ENCODE assay signal across 27 mouse cellular contexts in the genomic region with DNA sequence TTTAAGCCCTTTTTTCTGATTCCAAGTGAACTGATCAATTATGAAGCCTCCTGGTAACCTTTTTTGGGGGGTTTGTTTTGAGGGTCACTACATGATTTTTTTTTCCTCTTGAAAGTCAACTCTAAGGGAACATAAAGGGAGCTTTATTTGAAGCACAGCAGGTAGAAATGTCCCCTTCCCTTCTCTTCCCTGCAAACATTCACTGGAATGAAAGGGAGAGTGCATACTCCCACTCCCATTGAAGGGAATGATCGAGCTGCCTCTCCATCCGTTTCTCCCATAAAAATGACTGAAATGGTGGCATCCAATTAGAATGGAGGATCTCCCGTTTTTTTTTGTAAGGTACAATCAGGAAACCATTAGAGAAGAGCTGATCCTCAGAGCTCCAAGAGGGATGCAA.
DNase-seq lines count a peak whose midpoint lies in the region; ATAC-seq and TF ChIP-seq lines count a peak whose summit lies in the region.
"Had no signal": no experiment of that assay in that cellular context is flagged by ENCODE, and none has a peak within 500 bp of the region (broad histone marks: within the 10 kb centered on the region; RNA-seq: fewer than 3 reads in every experiment).

No protein-coding gene starts in this region.

- H3K9me3 ChIP-seq in forebrain, embryonic 14.5 days (replicated peaks; ENCODE audit: control insufficient read depth, low read length) = no peaks in the 10 kb centered on the region
- no peaks in the 10 kb centered on the region for H3K9me3 ChIP-seq in forebrain, embryonic 16.5 days (ENCODE audit: control insufficient read depth, low read length)
- no peaks in the 10 kb centered on the region for H3K9me3 ChIP-seq in midbrain, embryonic 13.5 days
- no peaks in the 10 kb centered on the region for H3K9me3 ChIP-seq in midbrain, postnatal 0 days (ENCODE audit: low read length)
- no peaks in the 10 kb centered on the region for H3K9me3 ChIP-seq in hindbrain, embryonic 13.5 days
- H3K9me3 ChIP-seq in neural tube, embryonic 13.5 days = no peaks in the 10 kb centered on the region
- H3K9me3 ChIP-seq: embryonic facial prominence, embryonic 12.5 days; heart, embryonic 15.5 days; liver, embryonic 15.5 days; lung, embryonic 15.5 days; megakaryocyte, embryonic 14.5 days had no signal

- DNase-seq in forebrain, embryonic 14.5 days (ENCODE audit: low spot score) = no peak
- DNase-seq in midbrain, postnatal 0 days (ENCODE audit: low spot score) = no peak
- no peak for DNase-seq in gastrocnemius, postnatal 4 days (ENCODE audit: low spot score in 2 of 2)
- DNase-seq: adrenal gland, adult 2 months; B cell, adult 2 months; cerebellum, adult 11-12 months; cerebellum, postnatal 10 days; gastrocnemius, adult 2 months; heart, postnatal 36 days; kidney, adult 2 months; layer of hippocampus, adult 9-11 months; liver; lung, postnatal 36 days; thymus, postnatal 14 days had no signal

- H3K27me3 ChIP-seq in forebrain, embryonic 14.5 days (replicated peaks; ENCODE audit: control insufficient read depth, insufficient read depth, low read length) = no peaks in the 10 kb centered on the region
- H3K27me3 ChIP-seq in forebrain, embryonic 16.5 days (replicated peaks; ENCODE audit: control insufficient read depth, insufficient read depth, low read length) = no peaks in the 10 kb centered on the region
- H3K27me3 ChIP-seq in midbrain, embryonic 13.5 days = no peaks in the 10 kb centered on the region
- no peaks in the 10 kb centered on the region for H3K27me3 ChIP-seq in midbrain, postnatal 0 days (ENCODE audit: insufficient read depth, low read length)
- H3K27me3 ChIP-seq in hindbrain, embryonic 13.5 days = 0 out of 2 replicates have a peak, but pooled peaks cover 4% of the 10 kb centered on the region
- H3K27me3 ChIP-seq in neural tube, embryonic 13.5 days = no peaks in the 10 kb centered on the region
- H3K27me3 ChIP-seq: CH12.LX; embryonic facial prominence, embryonic 12.5 days; heart, embryonic 15.5 days; liver, embryonic 15.5 days; lung, embryonic 15.5 days; megakaryocyte, embryonic 14.5 days had no signal

- peak overlapping the region; percentile 48; the same call in 1 of the 2 replicates for H3K27ac ChIP-seq in forebrain, embryonic 14.5 days (ENCODE audit: low read depth, low read length)
- no peak overlapping the region for H3K27ac ChIP-seq in forebrain, embryonic 16.5 days (ENCODE audit: low read length)
- H3K27ac ChIP-seq in midbrain, embryonic 13.5 days = 0 out of 2 replicates have a peak overlapping the region, but pooled peaks have one; percentile 66
- no peak overlapping the region for H3K27ac ChIP-seq in midbrain, postnatal 0 days (ENCODE audit: low read depth, low read length)
- H3K27ac ChIP-seq in hindbrain, embryonic 13.5 days = peak overlapping the region; percentile 71
- H3K27ac ChIP-seq in neural tube, embryonic 13.5 days (replicated peaks) = peak overlapping the region; percentile 59; the same call in 1 of the 2 replicates
- H3K27ac ChIP-seq: embryonic facial prominence, embryonic 12.5 days; gastrocnemius, adult 2 months; heart, embryonic 15.5 days; kidney, postnatal 0 days; liver, embryonic 15.5 days; lung, embryonic 15.5 days had no signal

- TF ChIP-seq CTCF in midbrain, postnatal 0 days (IDR thresholded peaks at IDR 0.05) = no peak

- no peak overlapping the region for H3K9ac ChIP-seq in forebrain, embryonic 14.5 days (ENCODE audit: low read length)
- H3K9ac ChIP-seq in forebrain, embryonic 16.5 days (replicated peaks; ENCODE audit: low read depth, low read length) = no peak overlapping the region
- H3K9ac ChIP-seq in midbrain, embryonic 13.5 days (replicated peaks) = no peak overlapping the region
- no peak overlapping the region for H3K9ac ChIP-seq in midbrain, postnatal 0 days (replicated peaks; ENCODE audit: low read length, poor library complexity, severe bottlenecking)
- H3K9ac ChIP-seq in hindbrain, embryonic 13.5 days = no peak overlapping the region
- H3K9ac ChIP-seq in neural tube, embryonic 13.5 days = no peak overlapping the region
- H3K9ac ChIP-seq: embryonic facial prominence, embryonic 12.5 days; heart, embryonic 15.5 days; liver, embryonic 15.5 days; lung, embryonic 15.5 days had no signal

- H3K4me3 ChIP-seq in forebrain, embryonic 14.5 days (ENCODE audit: low read depth, low read length) = no peak overlapping the region
- no peak overlapping the region for H3K4me3 ChIP-seq in forebrain, embryonic 16.5 days (replicated peaks; ENCODE audit: low read length)
- no peak overlapping the region for H3K4me3 ChIP-seq in midbrain, embryonic 13.5 days (replicated peaks)
- H3K4me3 ChIP-seq in midbrain, postnatal 0 days (ENCODE audit: low read depth, low read length) = no peak overlapping the region
- no peak overlapping the region for H3K4me3 ChIP-seq in hindbrain, embryonic 13.5 days
- H3K4me3 ChIP-seq in neural tube, embryonic 13.5 days = no peak overlapping the region
- H3K4me3 ChIP-seq: embryonic facial prominence, embryonic 12.5 days; erythroblast, embryonic 14.5 days; gastrocnemius, adult 2 months; heart, embryonic 15.5 days; liver, embryonic 15.5 days; lung, embryonic 15.5 days; megakaryocyte, embryonic 14.5 days had no signal

- no peaks in the 10 kb centered on the region for H3K36me3 ChIP-seq in forebrain, embryonic 14.5 days (ENCODE audit: control insufficient read depth, insufficient read depth, low read length)
- no peaks in the 10 kb centered on the region for H3K36me3 ChIP-seq in forebrain, embryonic 16.5 days (ENCODE audit: control insufficient read depth, insufficient read depth)
- H3K36me3 ChIP-seq in midbrain, embryonic 13.5 days = no peaks in the 10 kb centered on the region
- H3K36me3 ChIP-seq in midbrain, postnatal 0 days (ENCODE audit: insufficient read depth, low read length) = no peaks in the 10 kb centered on the region
- H3K36me3 ChIP-seq in hindbrain, embryonic 13.5 days = no peaks in the 10 kb centered on the region
- no peaks in the 10 kb centered on the region for H3K36me3 ChIP-seq in neural tube, embryonic 13.5 days
- H3K36me3 ChIP-seq: embryonic facial prominence, embryonic 12.5 days; heart, embryonic 15.5 days; liver, embryonic 15.5 days; lung, embryonic 15.5 days had no signal

- no peak for ATAC-seq in forebrain, embryonic 14.5 days
- ATAC-seq in forebrain, embryonic 16.5 days = no peak
- no peak for ATAC-seq in midbrain, embryonic 13.5 days
- ATAC-seq in midbrain, postnatal 0 days (ENCODE audit: low FRiP score) = no peak
- ATAC-seq in hindbrain, embryonic 13.5 days (ENCODE audit: low FRiP score) = no peak
- ATAC-seq in neural tube, embryonic 13.5 days (ENCODE audit: low read depth) = peak; percentile 42; the same call in 1 of the 2 replicates
- ATAC-seq: inflammation-experienced regulatory T-cells, adult 6 months had no signal

- peaks cover 4% of the 10 kb centered on the region; the same call in 1 of the 2 replicates for H3K4me1 ChIP-seq in forebrain, embryonic 14.5 days (ENCODE audit: control insufficient read depth, insufficient read depth, low read length)
- peaks cover 6% of the 10 kb centered on the region for H3K4me1 ChIP-seq in forebrain, embryonic 16.5 days (replicated peaks; ENCODE audit: control insufficient read depth, insufficient read depth, low read length)
- peaks cover 14% of the 10 kb centered on the region for H3K4me1 ChIP-seq in midbrain, embryonic 13.5 days (replicated peaks)
- no peaks in the 10 kb centered on the region for H3K4me1 ChIP-seq in midbrain, postnatal 0 days (ENCODE audit: insufficient read depth, low read length)
- H3K4me1 ChIP-seq in hindbrain, embryonic 13.5 days (replicated peaks) = peaks cover 18% of the 10 kb centered on the region
- H3K4me1 ChIP-seq in neural tube, embryonic 13.5 days (replicated peaks) = peaks cover 11% of the 10 kb centered on the region
- H3K4me1 ChIP-seq: heart, embryonic 15.5 days; liver, embryonic 15.5 days; lung, embryonic 15.5 days; megakaryocyte, embryonic 14.5 days had no signal

- 6% methylated on average over 3 of the region's 3 CpGs for WGBS in forebrain, embryonic 14.5 days
- 2% methylated on average over 3 of the region's 3 CpGs for WGBS in forebrain, embryonic 16.5 days
- WGBS in midbrain, embryonic 13.5 days = 22% methylated on average over 3 of the region's 3 CpGs
- WGBS in midbrain, postnatal 0 days = 20% methylated on average over 3 of the region's 3 CpGs
- WGBS in hindbrain, embryonic 13.5 days = 10% methylated on average over 3 of the region's 3 CpGs
- WGBS in neural tube, embryonic 13.5 days = 18% methylated on average over 3 of the region's 3 CpGs

- no peak overlapping the region for H3K4me2 ChIP-seq in forebrain, embryonic 14.5 days (ENCODE audit: low read length)
- no peak overlapping the region for H3K4me2 ChIP-seq in forebrain, embryonic 16.5 days (ENCODE audit: low read length)
- H3K4me2 ChIP-seq in midbrain, embryonic 13.5 days (replicated peaks) = no peak overlapping the region
- H3K4me2 ChIP-seq in midbrain, postnatal 0 days (ENCODE audit: low read depth, low read length, poor library complexity, severe bottlenecking) = no peak overlapping the region
- H3K4me2 ChIP-seq in hindbrain, embryonic 13.5 days = no peak overlapping the region
- H3K4me2 ChIP-seq in neural tube, embryonic 13.5 days = no peak overlapping the region
- H3K4me2 ChIP-seq: embryonic facial prominence, embryonic 12.5 days; heart, embryonic 15.5 days; liver, embryonic 15.5 days; lung, embryonic 15.5 days had no signal

Comparison
In these comparisons a context has a peak if more than half of its experiments do, and no peak if none do; other contexts are left out.
1. H3K27ac ChIP-seq: peak in forebrain, embryonic 14.5 days (single experiment), midbrain, embryonic 13.5 days (single experiment), hindbrain, embryonic 13.5 days (single experiment) and neural tube, embryonic 13.5 days (single experiment); none in forebrain, embryonic 16.5 days (single experiment) and midbrain, postnatal 0 days (single experiment).